Mouse (Mus musculus) ES-Bruce4 (cell line): ENCODE results near the gene Exoc2. TPM values are rescaled to one million over a fixed set of nuclear protein-coding genes. Genes with fewer than 3 reads are reported as not detected.

Experiments
- H3K27ac ChIP-seq: 2 replicates; pipeline ENCODE4 v1.5.1; 2012; ENCODE audit warnings: low read length, inconsistent platforms; ENCODE audit not compliant: insufficient read depth
- H3K27me3 ChIP-seq: 2 replicates; pipeline ENCODE4 v1.6.1; 2012; ENCODE audit warnings: mild to moderate bottlenecking, low read length, inconsistent platforms; ENCODE audit not compliant: control insufficient read depth, poor library complexity, insufficient read depth, severe bottlenecking
- H3K36me3 ChIP-seq: 2 replicates; pipeline ENCODE4 v1.6.1; 2012; ENCODE audit warnings: inconsistent platforms, mild to moderate bottlenecking, low read length, moderate library complexity; ENCODE audit not compliant: control insufficient read depth, poor library complexity, insufficient read depth, severe bottlenecking
- H3K4me1 ChIP-seq: one replicate; pipeline ENCODE4 v1.8.1; 2011; ENCODE audit warnings: low read length; ENCODE audit not compliant: control insufficient read depth, insufficient read depth
- H3K4me3 ChIP-seq: 2 replicates; pipeline ENCODE4 v1.5.1; 2011; ENCODE audit warnings: low read depth, mild to moderate bottlenecking, low read length
- H3K9ac ChIP-seq: 2 replicates; pipeline ENCODE4 v1.6.1; 2012; ENCODE audit warnings: low read depth, mild to moderate bottlenecking, inconsistent platforms; ENCODE audit not compliant: poor library complexity, severe bottlenecking
- H3K9me3 ChIP-seq: replicated peaks from 2 replicates; pipeline ENCODE4 v1.6.1; 2012; ENCODE audit warnings: mild to moderate bottlenecking, low read length, inconsistent platforms; ENCODE audit not compliant: control insufficient read depth, poor library complexity, insufficient read depth, severe bottlenecking
- CTCF ChIP-seq: IDR thresholded peaks from one replicate; pipeline ENCODE4 v1.8.1; 2011; ENCODE audit warnings: low read depth, low read length
- EP300 ChIP-seq: IDR thresholded peaks from 2 replicates; pipeline ENCODE4 v1.6.1; 2011; ENCODE audit warnings: low read depth, low read length; ENCODE audit not compliant: insufficient read depth
- POLR2A ChIP-seq: IDR thresholded peaks from one replicate; pipeline ENCODE4 v1.8.1; 2011; ENCODE audit warnings: low read length; ENCODE audit not compliant: insufficient read depth
- polyA plus RNA-seq: library from polyadenylated mRNA; stranded (reverse); fragments of >200 nt; gene quantifications from 2 replicates; pipeline ENCODE4 v1.2.4, GENCODE M21; 2011; ENCODE audit warnings: low read depth; ENCODE audit not compliant: missing spikeins, insufficient read depth, insufficient read length

The Exoc2 gene
- polyA plus RNA-seq, 1 experiment: 41.2 TPM

- no peak for TF ChIP-seq POLR2A
- no peak for TF ChIP-seq CTCF
- no peak for TF ChIP-seq EP300
- no peaks in the 10 kb centered on the region for H3K9me3 ChIP-seq
- no peak overlapping the region for H3K27ac ChIP-seq
- H3K36me3 ChIP-seq: no peaks in the 10 kb centered on the region
- no peaks in the 10 kb centered on the region for H3K4me1 ChIP-seq
- no peak overlapping the region for H3K9ac ChIP-seq
- no peaks in the 10 kb centered on the region for H3K27me3 ChIP-seq
- H3K4me3 ChIP-seq: no peak overlapping the region
Observed at GRCm38 (mm10) chr13:30966507-30966911, 7.4 kb downstream of the Exoc2 start.

GRCm38 (mm10) chr13:30961932-30962331, 12.0 kb downstream of the Exoc2 start:
- H3K4me1 ChIP-seq: no peaks in the 10 kb centered on the region
- no peaks in the 10 kb centered on the region for H3K36me3 ChIP-seq
- no peaks in the 10 kb centered on the region for H3K27me3 ChIP-seq
- no peak for TF ChIP-seq EP300
- no peak for TF ChIP-seq POLR2A
- no peak for TF ChIP-seq CTCF
- H3K9me3 ChIP-seq: no peaks in the 10 kb centered on the region
- H3K27ac ChIP-seq: no peak overlapping the region
- no peak overlapping the region for H3K4me3 ChIP-seq
- H3K9ac ChIP-seq: no peak overlapping the region

DNA sequence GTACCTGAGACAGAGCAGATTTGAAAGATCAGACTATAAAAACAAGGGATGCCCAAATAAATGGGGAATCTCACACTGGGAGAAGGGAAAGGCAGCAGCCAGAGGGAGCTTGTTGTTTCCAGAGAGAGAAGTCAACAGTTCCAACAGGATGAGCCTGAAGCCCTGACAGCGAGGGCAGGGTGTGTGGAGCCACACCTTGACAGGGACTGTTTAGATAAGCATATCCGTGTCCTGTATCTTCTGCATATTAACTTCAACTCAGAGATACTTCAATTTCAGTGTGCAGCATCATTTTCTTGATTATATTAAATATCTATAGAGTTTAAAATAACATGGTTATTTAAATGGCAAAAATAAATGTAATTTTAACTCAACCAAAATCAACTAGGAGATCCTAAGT, 13.2 kb downstream of the Exoc2 start:
- no peak overlapping the region for H3K27ac ChIP-seq
- H3K4me1 ChIP-seq: no peaks in the 10 kb centered on the region
- no peak overlapping the region for H3K9ac ChIP-seq
- no peak overlapping the region for H3K4me3 ChIP-seq
- TF ChIP-seq EP300 (no peak), CTCF (no peak), POLR2A (no peak)
- H3K9me3 ChIP-seq: no peaks in the 10 kb centered on the region
- no peaks in the 10 kb centered on the region for H3K36me3 ChIP-seq
- H3K27me3 ChIP-seq: no peaks in the 10 kb centered on the region

DNA sequence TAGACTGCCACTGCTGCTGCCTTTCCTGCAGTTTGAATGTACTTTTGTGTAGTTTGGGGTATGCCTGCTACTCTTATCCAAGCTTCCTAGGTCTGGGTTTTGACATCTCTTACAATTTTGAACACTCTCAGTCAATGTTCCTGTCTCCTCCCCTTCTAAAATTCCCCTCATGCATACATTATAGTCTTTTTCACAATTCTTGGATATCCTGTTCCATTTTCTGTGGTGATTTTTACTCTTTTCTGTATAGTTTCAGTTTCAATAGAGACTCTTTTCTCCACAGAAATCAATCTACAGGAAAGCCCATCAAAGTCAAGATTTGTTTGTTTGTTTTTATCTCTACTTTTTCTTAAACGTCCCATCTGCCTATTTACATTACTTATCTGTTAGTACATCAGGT, 20.3 kb downstream of the Exoc2 start:
- Histone ChIP-seq H3K9me3 (no peaks in the 10 kb centered on the region), H3K4me3 (no peak overlapping the region), H3K27ac (no peak overlapping the region), H3K36me3 (no peaks in the 10 kb centered on the region), H3K9ac (no peak overlapping the region), H3K4me1 (no peaks in the 10 kb centered on the region), H3K27me3 (no peaks in the 10 kb centered on the region)
- no peak for TF ChIP-seq EP300
- TF ChIP-seq CTCF: no peak
- TF ChIP-seq POLR2A: no peak

- H3K9ac ChIP-seq: no peak overlapping the region
- TF ChIP-seq EP300 (no peak), CTCF (no peak), POLR2A (no peak)
- no peaks in the 10 kb centered on the region for H3K36me3 ChIP-seq
- no peaks in the 10 kb centered on the region for H3K9me3 ChIP-seq
- H3K27me3 ChIP-seq: no peaks in the 10 kb centered on the region
- H3K27ac ChIP-seq: no peak overlapping the region
- H3K4me1 ChIP-seq: no peaks in the 10 kb centered on the region
- H3K4me3 ChIP-seq: no peak overlapping the region
Observed at GRCm38 (mm10) chr13:30952044-30952443, 21.8 kb downstream of the Exoc2 start.

GRCm38 (mm10) chr13:30949181-30949580, 24.7 kb downstream of the Exoc2 start:
- Histone ChIP-seq H3K27me3 (no peaks in the 10 kb centered on the region), H3K4me3 (no peak overlapping the region), H3K4me1 (no peaks in the 10 kb centered on the region), H3K36me3 (no peaks in the 10 kb centered on the region), H3K9me3 (no peaks in the 10 kb centered on the region), H3K27ac (no peak overlapping the region), H3K9ac (no peak overlapping the region)
- no peak for TF ChIP-seq CTCF
- TF ChIP-seq EP300: no peak
- TF ChIP-seq POLR2A: no peak
